Mouse (Mus musculus) kidney, adult 9 months (tissue): ENCODE measurements around the gene Fbf1.

Experiments
- DNase-seq: peaks from one replicate; pipeline ENCODE4 v3.0.0; 2022

Gene Fbf1

DNA sequence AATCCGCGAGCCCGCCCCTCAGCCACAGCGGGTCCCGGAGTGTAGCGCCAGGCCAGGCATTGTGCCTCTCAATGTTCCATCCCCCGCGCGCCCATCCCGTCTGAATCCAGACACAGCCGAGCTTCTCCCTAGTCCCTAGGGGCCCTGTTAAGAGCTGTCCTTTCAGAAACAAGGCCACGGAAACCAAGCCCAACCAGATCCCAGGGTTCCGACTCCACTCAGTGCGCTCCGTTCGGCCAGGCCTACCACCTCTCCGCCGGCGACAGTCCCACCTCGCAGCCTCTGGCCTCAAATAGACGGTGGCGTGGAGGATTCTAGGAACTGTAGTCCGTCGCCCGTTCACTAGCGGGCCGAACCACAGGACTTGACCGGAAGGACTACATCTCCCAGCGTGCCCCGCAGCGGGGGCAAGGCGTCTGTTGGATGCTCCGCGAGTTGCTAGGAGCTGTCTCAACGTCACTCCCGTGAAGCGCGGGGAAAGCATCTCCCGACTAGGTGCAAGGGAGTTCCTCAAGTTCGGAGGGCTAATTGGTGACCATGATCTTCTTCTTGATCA is at the start of gene Fbf1:
Gene Fbf1 (minus strand): TSS at position 283 of the 556 bp plus-strand sequence.
- DNase-seq: peak; percentile 96

- DNase-seq: no peak
Observed at GRCm38 (mm10) chr11:116216549-116216948, 48.6 kb upstream of the Fbf1 start.

DNA sequence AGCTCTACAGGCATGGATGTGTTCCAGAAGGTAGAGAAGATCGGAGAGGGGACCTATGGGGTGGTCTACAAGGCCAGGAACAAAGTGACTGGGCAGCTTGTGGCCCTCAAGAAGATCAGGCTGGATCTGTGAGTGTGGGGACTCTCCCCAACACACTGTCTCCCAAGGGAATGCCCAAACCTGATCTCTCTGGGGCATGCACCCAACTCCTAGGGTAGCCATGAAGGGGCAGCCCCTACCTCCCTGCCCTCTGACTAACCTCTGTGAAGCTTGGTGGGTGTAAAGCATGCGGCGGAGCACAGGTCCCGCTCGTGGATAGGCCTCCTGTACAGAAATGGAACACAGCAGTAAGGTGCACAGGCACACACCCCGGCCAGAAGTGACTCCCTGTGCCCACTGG is 48.0 kb upstream of the Fbf1 start:
- no peak for DNase-seq

GRCm38 (mm10) chr11:116215181-116215580 is 47.2 kb upstream of the Fbf1 start:
- no peak for DNase-seq

DNA sequence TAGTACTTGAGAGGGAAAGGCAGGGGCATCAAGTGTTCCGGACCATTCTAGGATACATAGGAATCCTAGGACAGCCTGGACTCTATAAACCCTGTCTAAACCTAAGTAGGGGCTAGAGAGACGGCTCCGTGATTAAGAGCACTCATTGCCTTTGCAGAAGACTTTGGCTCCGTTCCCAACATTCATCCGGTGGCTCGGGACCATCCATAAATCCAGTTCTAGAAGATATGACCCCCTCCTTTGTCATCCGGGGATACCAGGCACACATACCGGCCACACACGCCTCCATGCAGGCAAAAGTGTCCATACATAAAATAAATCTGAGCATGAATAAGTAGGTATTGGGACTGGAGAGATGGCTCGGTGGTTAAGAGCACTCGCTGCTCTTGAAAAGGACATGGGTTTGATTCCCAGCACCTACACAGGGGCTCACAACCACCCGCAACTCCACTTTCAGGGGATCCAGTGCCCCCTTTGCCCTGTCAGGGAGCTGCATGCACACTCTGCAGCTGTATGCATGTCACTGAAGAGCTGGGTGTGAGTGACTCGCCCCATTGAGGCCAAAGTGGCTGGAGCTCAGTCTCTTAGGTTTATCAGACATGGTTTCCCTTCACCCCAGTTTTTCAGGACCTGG is 46.0 kb upstream of the Fbf1 start:
- no peak for DNase-seq

DNA sequence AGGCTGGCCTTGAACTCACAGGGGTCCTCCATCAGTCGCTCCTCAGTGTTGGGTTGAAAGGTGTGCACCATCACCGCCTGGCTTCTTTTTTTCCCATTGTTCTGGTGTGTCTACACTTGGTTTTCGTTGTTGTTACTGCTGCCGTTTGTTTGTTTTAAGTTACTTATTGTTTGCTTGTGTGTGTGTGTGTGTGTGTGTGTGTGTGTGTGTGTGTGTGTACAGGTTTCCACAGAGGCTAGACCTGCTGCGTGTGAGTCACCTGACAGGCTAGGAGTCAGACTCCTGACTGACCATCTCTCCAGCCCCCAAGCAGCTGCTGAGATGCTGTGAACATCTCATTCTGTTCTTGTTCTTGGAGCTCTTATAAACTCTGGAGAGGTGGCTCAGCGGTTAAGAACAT is 44.9 kb upstream of the Fbf1 start:
- no peak for DNase-seq

DNA sequence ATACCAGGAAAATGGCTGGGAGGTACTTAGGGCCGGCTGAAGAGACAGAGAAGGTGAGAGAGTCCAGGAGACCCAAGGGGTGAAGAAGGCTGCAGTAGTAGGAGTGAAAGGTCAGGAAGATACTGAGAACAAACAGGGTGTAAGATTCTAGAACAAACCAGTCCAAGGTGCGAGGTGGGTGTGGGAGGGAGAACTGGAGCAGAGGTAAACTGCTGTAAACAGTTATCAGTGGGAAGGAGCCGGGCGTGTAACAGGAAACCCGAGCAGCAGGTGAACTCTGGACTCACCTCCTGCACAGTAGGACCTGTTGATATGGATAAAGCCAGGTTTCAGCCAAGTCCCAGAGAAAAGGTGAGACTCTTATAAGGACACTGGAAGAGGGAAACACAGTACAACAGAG is 42.7 kb upstream of the Fbf1 start:
- peak; percentile 81 for DNase-seq

DNA sequence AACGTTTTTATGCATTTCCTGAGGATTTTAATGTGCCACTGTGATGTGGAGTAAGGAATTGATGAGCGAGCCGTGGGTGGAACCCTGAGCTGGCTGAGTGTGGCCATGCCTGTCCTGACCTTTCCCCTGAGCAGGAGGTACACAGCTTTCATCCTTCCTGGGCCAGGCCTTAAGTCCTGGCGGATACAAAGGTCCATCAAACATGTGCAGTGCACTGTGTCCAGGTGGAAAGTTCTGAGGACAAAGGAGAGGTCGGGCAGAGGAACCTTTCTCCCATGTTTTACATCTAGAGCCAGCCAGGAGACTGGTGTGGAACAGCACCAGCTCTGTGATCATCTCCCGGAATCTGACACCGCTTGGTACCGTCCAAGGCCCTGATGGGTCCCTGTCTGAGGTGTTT is 41.3 kb upstream of the Fbf1 start:
- DNase-seq: peak; percentile 88

GRCm38 (mm10) chr11:116208660-116209059 is 40.7 kb upstream of the Fbf1 start:
- no peak for DNase-seq

DNA sequence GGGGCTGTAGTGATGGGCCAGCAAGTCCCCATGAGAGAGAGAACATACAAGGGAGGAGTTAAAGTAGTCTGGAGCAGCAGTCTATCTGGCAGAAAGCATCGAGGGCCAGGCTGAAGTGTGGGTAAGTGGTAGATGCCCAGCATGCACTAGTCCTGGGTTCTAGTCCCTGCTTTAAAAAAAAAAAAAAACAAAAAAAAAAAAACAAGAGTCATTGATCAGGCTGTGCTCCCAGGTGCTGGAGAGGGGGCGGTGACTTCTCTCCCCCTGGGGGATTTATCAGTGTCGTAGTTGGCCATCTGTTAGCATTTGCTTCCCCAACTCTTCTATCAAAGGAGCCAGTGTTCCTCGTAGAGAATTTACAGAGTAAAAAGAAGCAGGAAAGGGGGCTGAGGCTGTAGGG is 38.7 kb upstream of the Fbf1 start:
- no peak for DNase-seq

GRCm38 (mm10) chr11:116203150-116203549 is 35.2 kb upstream of the Fbf1 start:
- DNase-seq: no peak

- DNase-seq: peak; percentile 67
Observed at GRCm38 (mm10) chr11:116201151-116201550, 33.2 kb upstream of the Fbf1 start.

DNA sequence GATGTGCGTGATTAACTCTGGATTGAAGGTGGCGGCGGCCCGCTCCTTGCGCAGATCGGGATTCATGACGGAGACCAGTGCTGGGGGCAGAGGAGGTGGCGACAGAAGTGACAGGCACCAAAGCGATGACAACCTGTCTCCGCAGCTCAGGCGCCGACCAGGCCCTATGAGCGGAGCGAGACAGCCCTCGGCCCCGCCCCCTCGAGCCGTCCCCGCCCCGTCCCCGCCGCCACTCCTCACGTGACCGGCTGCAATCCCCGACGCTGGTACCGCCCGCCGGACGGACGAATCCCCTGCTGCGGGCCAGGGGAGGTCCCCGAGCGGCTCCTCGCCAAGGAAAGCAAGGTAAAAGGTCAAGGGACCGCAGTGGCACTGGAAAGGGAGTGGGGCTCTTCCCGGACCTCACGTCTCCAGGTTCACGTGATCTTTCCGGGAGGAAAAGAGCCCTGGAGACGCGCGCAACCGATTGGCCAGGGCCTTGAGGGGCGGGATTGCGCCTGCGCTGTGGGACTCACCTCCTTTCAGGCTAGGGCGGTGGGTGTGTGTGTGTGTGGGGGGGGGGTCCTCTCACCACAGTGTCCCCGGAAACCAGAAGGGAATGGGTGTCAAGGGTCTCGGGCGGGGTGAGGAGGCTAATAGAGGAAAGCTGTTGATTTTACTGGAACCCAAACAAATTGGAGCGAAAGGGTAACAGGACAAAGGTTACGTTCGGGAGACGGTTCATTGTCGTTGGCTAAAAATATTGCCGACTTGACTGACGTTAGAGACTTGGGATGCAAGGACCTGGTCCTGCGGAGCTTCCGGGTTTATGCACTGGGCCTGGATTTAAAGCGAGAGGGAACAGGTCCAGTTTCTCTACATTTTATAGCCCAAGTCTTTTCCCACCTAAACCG is 30.9 kb upstream of the Fbf1 start, which contains the start of the genes Ten1 and Acox1:
Gene Ten1 (plus strand): TSS at position 217 of the 893 bp plus-strand sequence.
Gene Acox1 (minus strand): TSS at position 407 of the 893 bp plus-strand sequence.
- DNase-seq: peak; percentile 98

DNA sequence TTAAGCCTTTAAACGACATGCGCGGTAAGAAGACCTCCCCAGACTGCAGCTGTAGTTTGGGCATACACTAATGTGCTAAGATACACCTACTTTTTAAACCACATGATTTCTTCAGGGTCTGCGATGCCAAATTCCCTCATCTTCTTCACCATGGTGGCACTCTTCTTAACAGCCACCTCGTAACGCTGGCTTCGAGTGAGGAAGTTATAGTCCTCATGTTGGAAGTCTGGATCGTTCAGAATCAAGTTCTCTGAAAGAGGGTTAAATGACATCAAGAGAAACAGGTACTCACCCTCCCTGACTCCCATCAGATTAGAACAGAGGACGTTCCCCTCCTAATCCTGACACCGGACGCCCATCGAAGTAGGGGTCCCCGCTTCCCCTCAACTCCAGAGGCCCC is 30.2 kb upstream of the Fbf1 start:
- DNase-seq: no peak

DNA sequence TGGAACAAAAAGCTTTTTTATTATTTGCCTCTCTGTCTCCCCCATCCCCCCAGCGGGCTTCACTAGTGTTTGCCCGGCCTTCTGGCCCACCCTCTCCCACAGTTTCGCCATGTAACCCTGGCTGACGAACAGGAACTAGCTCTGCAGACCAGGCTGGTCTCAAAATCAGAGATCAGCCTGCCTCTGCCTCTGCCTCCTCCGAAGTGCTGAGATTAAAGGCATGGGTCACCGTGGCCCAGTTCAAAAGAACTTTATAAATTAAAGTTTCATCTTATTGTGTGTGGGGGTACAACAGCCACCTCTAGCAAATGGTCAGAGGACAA is 29.6 kb upstream of the Fbf1 start:
- no peak for DNase-seq

GRCm38 (mm10) chr11:116196866-116197583 is 29.1 kb upstream of the Fbf1 start:
- no peak for DNase-seq

DNA sequence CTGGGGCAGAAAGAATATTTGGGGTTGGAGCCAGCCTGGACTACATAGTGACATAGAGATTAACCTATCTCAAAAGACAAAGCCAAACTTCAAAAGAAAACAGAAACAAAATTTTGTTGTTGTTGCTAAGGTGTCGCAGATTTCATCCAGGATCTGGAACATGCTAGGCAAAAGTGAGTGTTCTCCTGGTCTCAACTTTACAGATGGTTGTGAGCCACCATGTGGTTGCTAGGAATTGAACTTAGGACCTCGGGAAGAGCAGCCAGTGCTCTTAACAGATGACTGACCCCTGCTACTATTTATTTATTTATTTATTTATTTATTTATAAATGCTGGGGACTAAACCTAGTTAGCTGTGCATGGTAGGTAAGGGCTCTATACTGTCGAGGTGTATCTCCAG is 28.4 kb upstream of the Fbf1 start:
- DNase-seq: peak; percentile 66

DNA sequence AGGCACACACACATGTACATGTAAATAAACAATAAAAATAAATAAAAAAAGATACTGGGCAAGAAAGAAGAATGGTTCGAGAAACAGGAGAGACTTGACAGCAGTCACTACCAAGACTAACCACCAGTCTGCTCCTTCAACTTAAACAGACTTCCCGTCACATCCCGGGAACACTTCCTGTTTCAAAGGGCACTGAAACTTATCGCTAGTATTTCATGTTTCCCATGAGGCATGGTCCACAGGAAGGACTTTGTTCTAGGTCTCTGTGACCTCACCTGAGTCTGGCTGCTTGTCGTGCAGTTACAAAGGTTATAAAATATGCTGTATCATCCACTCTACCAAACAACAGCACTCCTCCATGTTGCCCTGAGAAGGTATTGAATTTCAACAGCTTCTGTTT is 27.3 kb upstream of the Fbf1 start:
- DNase-seq: peak; percentile 88

DNA sequence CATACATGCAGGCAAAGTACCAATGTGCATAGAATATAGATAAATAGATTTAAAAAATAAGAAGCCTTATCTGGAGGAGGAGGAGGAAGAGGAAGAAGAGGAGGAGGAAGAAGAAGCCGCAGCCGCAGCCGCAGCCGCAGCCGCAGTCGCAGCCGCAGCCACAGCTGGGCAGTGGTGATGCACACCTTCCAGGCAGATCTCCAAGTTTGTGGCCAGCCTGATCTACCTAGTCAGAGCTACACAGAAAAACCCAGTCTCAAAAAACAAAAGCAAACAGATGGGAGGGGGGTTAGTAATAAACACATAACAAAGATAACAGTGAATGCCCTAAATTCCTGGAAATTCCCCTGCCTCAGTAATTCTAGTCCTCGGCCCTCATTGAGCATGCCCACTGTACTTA is 26.7 kb upstream of the Fbf1 start:
- no peak for DNase-seq

GRCm38 (mm10) chr11:116187226-116187930 is 19.4 kb upstream of the Fbf1 start:
- no peak for DNase-seq

GRCm38 (mm10) chr11:116186360-116186759 is 18.4 kb upstream of the Fbf1 start:
- no peak for DNase-seq

- DNase-seq: no peak
Observed at GRCm38 (mm10) chr11:116185836-116186235, 17.9 kb upstream of the Fbf1 start.
